Mouse (Mus musculus): ENCODE data around the gene Erc2.

Erc2 gene

DNA sequence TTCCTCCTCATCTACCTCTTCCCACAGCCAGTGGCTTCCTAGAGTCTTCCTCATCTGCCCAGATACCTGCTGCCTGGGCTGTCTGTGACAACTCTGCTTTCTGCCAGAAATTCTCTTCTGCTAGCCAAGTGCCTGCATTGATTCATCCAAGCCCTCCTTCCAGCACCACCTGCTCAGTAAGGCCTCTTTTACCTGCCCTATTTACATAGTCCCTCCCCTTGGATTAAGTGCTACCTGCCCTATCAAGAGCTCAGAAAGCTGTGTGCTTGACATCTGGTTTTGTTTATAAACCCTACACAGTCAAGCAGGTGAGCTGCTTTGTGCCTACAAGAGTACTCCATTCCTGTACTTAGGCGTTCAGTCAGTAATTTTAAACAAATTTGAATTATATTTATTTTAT is 787.2 kb downstream of the Erc2 start:
- DNase-seq, result no peak

DNA sequence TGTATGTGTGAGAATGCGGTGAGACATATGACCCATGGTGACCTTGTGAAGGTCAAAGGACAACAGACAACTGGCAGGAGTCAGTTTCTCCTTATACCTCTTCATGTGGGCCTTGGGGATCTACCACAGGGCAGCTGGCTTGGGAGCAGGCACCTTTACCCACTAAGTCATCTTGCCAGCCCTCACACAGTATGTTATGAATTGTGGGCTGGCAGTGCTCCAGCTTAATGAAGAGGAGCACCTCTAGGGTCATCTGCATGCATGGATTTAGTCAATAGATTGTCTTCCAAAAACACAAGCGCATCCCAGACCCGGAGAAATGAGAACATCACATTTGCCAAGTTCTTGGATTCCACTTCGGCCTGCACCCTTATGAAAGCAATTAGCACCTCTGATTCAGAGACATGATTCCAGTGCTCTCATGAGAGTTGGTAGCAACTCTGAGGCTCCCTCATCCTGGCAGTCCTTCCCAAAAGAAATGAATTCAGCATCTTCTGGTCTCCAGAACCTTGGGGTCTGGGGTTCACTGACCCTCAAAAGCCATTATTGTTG is 787.6 kb downstream of the Erc2 start:
- DNase-seq, result no peak

DNA sequence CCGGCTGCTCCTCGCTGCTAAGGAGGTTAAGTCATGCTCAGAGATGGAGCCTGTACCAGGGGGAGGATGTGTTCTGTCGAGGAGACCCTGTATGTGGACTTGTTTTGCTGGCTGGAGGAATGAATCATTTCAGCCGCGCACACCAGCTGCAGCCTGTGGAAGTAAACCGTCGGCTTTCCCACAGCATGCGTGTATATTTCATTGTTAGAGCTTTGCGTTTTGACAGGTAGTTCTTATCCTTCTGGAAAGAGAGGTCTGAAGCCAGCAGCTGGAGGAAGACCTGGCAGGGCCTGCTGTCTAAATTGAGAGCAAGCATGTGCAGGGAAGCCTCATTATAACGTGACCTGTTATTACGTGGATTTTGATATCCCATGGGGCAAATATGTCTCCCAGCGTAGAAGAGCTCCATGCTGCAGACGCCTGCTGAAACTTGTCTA is 788.6 kb downstream of the Erc2 start:
- no peak for DNase-seq

GRCm38 (mm10) chr14:28412252-28412995 is 790.2 kb downstream of the Erc2 start:
- no peak for DNase-seq

DNA sequence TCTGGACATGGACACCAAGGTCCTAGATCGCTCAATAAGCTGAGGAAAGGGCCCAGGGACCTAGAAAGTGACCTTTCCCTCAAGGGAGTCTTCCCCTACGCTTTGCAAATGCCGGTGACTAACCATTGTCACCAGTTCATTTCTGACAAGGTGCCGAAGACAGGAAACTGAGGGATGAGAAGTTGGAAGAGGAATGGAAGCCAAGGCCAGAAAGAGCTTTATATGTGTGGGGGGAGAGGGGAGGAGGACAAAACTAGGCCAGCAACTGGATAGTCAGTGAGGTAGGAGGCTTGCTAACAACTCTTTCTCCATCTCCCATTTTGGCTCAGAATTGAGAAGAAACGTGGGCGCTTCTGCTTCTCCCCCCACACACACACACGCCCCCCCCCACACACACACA is 791.3 kb downstream of the Erc2 start:
- no peak for DNase-seq

DNA sequence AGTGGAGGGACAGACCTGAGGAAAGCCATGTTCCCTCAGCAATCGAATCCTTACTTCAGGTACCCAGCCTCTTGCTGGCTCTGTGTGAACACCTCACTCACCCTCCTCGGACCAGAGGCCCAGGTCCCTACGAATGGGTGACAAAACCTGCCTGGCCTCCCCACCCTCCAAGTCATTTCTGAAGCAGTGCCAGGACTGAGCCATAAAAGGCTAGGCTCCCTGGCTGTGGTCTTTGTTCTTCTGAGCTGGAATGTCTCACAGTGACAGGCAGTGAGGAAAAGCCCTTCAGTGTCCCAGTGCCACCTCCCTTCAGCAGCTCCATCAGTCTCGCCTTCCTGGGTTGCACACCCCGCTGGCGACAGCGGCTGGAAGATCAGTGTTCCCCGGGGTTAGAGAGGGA is 794.8 kb downstream of the Erc2 start:
- DNase-seq, result no peak

- no peak for DNase-seq
Measured at GRCm38 (mm10) chr14:28418497-28418896, 796.3 kb downstream of the Erc2 start.

- DNase-seq, result no peak
Measured at GRCm38 (mm10) chr14:28419188-28419587, 797.0 kb downstream of the Erc2 start.

GRCm38 (mm10) chr14:28420596-28420995 is 798.4 kb downstream of the Erc2 start:
- no peak for DNase-seq

DNA sequence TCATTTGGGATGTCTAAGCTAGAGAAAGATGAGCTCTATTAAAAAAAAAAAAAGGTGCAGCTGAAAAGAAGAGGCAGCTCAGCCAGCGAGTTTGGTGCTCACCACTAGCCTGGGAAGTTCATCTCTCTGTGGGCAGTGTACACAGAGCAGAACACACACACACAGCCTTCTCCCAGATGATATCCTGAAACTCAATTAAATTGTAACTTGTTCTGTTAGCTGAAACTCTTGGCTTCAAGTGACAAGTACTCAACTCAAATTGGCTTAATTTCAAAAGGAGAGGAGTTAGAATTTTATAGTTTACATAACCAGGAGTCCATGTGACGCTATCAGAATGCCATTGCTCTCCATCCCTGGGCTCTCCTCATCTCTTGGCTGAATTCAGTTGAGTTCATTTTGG is 804.4 kb downstream of the Erc2 start:
- DNase-seq, result no peak

DNA sequence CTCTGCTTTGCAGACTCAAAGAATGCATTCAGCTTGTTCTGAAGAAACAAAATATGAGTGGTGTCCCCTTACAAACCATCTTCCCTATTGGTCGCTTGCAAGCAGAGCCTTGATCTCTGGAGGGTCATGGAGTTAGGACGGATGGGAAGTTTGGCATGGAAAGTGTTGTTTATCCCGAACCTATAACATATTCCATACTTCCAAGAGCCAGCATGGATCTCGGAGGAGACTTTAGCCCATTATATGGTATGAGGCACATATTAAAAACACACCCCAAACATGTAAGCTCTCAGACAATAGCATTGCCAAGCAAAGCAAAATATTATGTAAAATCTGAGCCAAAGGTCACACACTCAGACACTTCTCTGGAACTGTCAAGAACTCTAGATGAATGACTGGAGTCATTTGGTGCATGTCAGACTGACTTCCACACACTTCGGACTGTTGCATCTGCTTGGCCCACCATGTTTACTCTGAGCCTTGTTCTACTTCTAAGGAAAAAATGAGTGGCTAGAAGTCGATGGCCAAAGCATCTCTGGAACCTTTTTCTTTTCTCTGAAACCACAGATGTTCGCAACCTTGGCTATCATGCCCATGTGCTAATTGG is 809.6 kb downstream of the Erc2 start:
- no peak for DNase-seq

DNA sequence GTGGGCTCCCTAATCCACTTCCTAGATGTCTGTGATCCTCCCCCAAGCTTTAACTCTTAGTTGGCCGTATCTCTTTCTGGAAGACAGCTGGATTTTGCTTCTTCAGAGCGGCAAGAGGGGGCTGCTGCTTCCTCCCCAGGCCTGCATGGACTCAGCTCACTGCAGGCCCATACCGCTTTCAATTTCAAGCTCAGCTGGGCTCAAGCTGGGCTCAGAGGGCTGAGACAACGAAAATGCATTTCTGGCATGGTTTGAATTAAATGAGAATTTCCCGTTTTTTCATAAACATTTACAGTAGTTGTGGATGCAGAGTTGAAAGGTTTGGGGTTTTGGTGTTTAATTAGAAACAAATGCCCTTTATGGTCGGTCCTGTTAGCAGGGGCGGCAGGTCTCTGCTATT is 812.8 kb downstream of the Erc2 start:
- DNase-seq, result no peak

DNA sequence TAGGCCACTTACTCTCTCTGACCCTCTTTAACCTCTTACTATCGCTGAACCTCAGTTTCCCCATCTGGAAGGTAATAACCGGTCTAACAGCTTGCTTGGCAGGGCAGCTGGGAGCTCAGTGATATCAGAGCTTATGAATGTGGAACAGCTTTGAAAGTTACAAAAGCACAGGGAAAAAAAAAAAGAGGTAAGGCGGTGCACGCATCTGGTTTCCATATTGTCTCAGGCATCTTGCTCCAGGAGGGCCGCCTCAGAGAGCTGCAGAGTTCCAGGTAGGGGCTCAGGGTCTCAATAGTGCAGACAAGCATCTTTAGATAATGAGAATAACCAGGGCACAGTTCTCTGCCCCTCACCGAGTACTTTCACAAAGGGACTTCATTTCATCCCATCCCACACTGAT is 816.9 kb downstream of the Erc2 start:
- no peak for DNase-seq

GRCm38 (mm10) chr14:28441240-28441967 is 819.2 kb downstream of the Erc2 start:
- no peak for DNase-seq

DNA sequence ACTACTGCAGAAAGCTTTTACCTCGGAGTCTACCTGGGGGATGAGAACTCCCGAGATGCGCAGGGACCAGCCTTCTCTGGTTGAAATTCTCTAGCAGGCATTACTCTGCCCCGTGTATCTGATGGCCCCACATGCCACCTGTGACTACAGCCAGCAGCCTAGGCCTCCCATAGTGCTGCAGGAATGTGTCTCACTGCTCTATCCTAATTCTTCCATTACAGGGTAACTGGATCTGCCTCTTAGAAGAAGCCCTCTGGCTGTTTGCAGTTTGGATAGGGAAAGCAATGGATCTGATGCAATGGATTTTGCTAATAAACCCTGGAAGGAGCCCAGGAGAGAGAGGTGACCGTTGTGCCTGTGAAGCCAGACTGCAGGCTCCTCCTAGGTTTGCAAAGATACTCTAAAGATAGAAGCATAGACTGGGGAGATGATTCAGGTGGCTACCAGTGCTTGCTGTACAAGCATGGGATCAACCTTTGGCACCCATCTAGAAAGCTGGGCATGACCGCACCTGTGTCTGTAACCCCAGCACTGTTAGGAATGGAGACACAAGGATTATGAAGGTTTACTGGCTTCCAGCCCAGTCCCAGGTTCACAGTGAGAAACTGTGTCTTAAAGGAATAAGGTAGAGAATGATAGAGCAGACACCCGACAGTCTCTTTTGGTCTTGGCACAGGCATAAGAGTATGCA is 821.2 kb downstream of the Erc2 start:
- no peak for DNase-seq

DNA sequence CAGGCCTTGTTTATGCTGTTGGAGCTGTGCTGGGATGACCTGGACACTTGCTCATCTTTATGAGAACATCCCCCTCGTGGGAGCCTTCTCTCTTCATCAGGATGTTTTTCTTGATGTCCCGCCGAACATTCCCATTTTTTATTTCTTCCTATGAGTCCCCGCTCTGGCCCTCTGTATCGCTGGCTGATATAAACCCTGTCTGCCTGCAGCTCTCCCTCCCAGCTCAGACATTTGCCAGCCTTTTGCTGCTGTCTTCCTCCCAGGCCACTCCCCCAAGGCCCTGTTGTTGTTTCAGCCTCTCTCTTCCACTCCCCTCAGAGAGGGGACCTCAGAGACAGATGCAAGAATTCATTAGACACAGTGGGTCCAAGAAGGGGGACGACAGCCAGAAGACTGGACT is 823.5 kb downstream of the Erc2 start:
- no peak for DNase-seq

DNA sequence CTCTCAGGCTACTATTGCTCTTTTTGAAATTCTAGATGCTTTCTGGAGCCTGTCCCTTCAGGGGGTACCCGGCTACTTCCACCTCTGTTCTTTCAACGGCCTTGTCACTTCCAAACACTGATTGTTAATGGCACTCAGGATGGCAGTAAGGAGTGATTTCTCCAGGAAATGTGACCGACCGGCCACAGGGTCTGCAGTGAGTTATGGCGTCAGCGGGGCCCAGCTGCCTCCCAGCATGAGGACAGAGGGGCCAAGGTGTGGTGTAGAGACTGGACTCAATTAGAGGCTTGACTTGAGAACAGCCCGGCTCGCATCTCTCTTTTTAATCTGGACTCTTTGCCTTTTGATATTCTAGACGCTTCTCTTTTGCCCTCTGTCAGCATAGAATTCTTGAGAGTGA is 829.5 kb downstream of the Erc2 start:
- DNase-seq, result no peak

- no peak for DNase-seq
Measured at GRCm38 (mm10) chr14:28456372-28457076, 834.3 kb downstream of the Erc2 start.

DNA sequence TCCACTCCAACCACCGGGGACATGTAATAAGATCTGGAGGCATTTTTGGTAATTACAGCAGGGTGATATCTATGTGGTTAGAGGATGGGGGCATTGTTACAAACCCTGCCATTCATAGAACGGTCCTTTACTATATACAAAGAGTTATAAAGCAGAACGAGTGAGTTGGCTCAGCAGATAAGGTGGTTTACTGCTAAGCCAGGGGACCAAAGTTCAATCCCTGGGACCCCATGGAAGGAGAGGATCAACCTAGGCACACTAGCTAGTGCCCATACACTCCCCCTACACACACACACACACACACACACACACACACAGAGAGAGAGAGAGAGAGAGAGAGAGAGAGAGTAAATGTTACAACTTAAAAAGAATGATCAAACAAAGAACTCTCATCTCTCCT is 835.2 kb downstream of the Erc2 start:
- no peak for DNase-seq

DNA sequence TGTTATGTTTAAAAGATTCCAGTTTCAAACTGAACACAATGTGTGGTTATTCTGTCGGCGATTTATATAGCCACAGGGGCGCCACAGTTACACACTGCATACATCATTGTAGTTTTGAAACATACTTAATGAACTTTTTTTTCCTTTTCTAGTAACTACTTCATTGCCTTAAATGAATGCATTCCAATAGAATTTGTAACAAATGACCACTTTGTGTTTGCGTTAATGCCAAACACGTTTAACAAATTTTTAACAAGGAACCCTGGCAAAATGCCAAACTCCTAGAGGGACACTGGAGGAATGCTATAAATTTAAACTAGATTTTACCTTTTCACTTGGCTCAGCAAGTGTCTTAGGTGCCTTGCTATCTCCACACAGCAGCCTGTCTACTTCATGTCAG is 845.7 kb downstream of the Erc2 start:
- DNase-seq, result no peak

DNA sequence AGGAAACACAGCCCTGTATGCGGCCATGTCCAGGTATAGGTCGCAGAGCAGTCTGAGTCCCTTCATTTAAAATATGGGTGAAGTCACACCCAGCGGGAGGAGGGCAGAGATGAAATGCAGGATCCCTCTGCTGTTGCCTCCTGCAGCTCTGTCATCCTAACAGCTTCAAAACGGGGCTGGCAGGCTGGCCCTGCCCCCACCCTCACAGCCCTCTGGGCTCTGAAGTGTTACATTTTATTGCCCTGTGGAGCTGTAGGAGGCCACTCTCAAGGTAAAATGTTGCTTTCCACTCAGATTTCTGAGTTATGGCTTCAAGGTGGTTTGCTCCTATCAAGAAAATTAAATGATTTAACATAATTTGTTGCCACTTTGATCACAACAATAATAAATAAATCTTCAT is 847.5 kb downstream of the Erc2 start:
- DNase-seq, result no peak

DNA sequence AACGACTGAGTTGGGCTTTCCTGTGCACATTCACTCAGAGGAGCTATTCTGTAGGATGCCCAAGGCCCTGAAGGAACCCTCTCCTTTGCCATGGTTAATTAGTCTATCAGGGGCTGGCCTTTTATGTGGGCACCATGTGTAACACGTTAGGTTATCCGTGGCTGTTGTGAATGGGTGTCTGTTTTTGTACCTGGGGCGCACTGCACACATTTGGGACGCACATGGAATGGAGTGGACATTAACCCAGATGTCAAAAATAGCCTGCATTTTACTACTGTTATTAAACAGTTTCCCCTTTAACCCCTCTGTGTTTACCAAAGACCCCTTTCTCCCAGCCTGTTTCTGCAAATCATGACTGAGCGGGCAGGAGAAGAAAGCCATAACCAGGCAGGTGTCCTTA is 848.0 kb downstream of the Erc2 start:
- DNase-seq, result no peak

DNA sequence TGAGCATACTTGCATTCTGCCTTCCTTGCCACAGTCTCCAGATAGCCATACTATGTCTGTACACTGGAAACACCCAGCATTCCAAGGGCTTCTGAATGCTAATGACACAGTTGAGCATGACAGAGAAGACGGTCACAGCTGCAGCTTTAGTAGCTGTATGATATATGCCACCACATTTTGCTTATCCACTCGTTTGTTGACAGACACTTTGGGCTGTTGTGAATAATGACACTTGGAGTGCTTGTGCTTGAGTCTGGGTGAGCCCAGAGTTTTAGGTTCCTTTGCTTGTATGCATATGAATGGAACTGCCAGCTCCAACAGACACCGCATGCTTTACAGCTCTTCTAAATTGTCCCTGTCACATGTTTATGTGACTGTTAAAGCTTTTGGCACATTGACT is 852.8 kb downstream of the Erc2 start:
- DNase-seq, result no peak
